Mouse (Mus musculus): ENCODE data around the gene Gm17374. TPM values are rescaled to one million over a fixed set of nuclear protein-coding genes. Genes with fewer than 3 reads are reported as not detected.
"Not testable (repeated sequence)": the region's sequence is repeated elsewhere in the genome, so short reads cannot be mapped to it uniquely, and the experiment has no call there.

Gm17374 gene
- polyA plus RNA-seq, 1 experiment from 2014 or later = not detected

- Histone ChIP-seq H3K4me2 (ENCODE audit: low read depth, low read length) (peak within 1 kb of the TSS; percentile 70), H3K36me3 (ENCODE audit: control insufficient read depth, insufficient read depth) (peaks cover 8% of the 10 kb centered on the region)
- under 1% methylated on average over 43 of the region's 43 CpGs for WGBS
These were observed 18.4 kb downstream of the Gm17374 start, which contains the start of the genes Esf1 and Ndufaf5 for GRCm38 (mm10) chr2:140170127-140170802. TSS of gene Esf1 (minus strand) at chr2:140170564. TSS of gene Ndufaf5 (plus strand) at chr2:140170649.

DNA sequence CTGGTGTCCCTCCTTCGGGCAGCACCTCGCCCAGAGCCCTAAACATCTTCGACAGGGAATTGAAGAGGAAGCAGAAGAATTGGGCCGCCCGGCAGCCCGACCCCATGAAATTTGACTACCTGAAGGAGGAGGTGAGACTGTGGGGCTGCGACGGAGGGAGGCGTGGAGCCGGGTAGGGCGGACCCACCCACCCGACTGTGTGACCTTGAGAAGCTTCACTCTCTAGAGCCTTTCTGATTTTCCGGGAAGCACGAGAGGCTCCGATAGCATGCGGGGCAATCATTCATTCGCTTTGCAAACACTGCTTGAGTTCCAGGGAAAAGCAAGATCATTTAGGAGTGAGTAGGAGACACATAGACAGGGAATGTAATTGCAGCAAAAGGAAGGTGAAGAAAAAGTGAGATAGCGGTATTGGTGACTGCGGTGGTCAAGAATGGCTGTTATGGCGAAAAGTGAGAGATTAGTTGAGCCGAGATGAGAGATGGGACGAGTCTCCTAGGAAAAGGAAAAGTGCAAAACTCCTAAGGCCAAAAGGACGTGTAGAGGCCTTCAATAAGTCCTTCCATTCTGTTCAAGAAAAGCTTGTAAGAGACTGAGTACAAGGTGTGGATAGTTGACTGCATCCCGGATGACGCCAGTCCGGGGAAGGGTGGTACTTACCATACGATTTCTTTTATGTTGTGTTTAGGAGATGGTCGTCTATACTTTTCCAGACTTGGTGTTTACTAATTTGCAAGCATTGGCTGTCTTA lies 19.1 kb downstream of the Gm17374 start:
- Histone ChIP-seq H3K27ac (ENCODE audit: low read length) (peak overlapping the region; percentile 91), H3K4me2 (ENCODE audit: low read depth, low read length) (peak overlapping the region; percentile 70), H3K9me3 (replicated peaks; ENCODE audit: control insufficient read depth, low read length) (no peaks in the 10 kb centered on the region), H3K36me3 (ENCODE audit: control insufficient read depth, insufficient read depth) (peaks cover 6% of the 10 kb centered on the region; the same call in 1 of the 2 replicates), H3K27me3 (ENCODE audit: control insufficient read depth, insufficient read depth, low read length) (no peaks in the 10 kb centered on the region), H3K4me3 (ENCODE audit: low read length) (peak overlapping the region; percentile 84), H3K9ac (ENCODE audit: low read length) (peak overlapping the region; percentile 89), H3K4me1 (ENCODE audit: control insufficient read depth, insufficient read depth, low read length) (peaks cover 8% of the 10 kb centered on the region)
- ATAC-seq (replicated peaks; ENCODE audit: extremely low read depth, insufficient read depth, low FRiP score) = peak; percentile 89
- WGBS = 5% methylated on average over 28 of the region's 28 CpGs

More at GRCm38 (mm10) chr2:140170127-140170802, 18.4 kb downstream of the Gm17374 start, which contains the start of the genes Esf1 and Ndufaf5:
- peak; percentile 98 for ATAC-seq (replicated peaks; ENCODE audit: extremely low read depth, insufficient read depth, low FRiP score)
- Histone ChIP-seq H3K4me3 (ENCODE audit: low read length) (peak within 1 kb of the TSS; percentile 84), H3K4me1 (ENCODE audit: control insufficient read depth, insufficient read depth, low read length) (peaks cover 8% of the 10 kb centered on the region), H3K27me3 (ENCODE audit: control insufficient read depth, insufficient read depth, low read length) (no peaks in the 10 kb centered on the region), H3K9ac (ENCODE audit: low read length) (peak within 1 kb of the TSS; percentile 89), H3K9me3 (replicated peaks; ENCODE audit: control insufficient read depth, low read length) (no peaks in the 10 kb centered on the region), H3K27ac (ENCODE audit: low read length) (peak within 1 kb of the TSS; percentile 91)

DNA sequence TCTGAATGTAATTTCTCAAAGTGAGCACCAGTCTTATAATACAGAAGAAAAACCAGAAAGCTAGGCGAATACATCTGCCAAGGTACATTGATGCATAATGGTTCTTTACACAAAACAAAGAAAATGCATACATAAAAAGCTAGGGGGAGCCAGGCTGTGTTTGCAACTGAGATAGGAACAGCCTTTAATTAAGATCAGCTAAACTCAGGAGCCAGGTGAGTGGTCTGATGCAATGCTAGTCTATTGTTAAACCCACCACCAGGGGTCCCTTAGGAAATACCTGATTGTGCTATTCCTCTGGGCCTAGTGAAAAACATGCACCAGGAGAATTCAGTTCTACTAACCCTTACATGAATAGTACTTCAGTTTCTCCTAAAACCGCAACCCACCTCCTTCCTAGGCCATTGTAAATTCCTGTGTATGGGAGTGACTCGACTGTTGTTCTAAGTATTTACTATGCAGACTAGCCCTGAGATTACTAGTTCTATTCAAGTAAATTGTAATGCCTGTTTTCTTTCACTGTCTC lies 33.9 kb downstream of the Gm17374 start:
- not testable (repeated sequence) for H3K4me1 ChIP-seq (ENCODE audit: control insufficient read depth, insufficient read depth, low read length); H3K4me2 ChIP-seq (ENCODE audit: low read depth, low read length); H3K4me3 ChIP-seq (ENCODE audit: low read length); H3K27me3 ChIP-seq (ENCODE audit: control insufficient read depth, insufficient read depth, low read length); ATAC-seq (replicated peaks; ENCODE audit: extremely low read depth, insufficient read depth, low FRiP score); H3K9ac ChIP-seq (ENCODE audit: low read length); H3K9me3 ChIP-seq (replicated peaks; ENCODE audit: control insufficient read depth, low read length); H3K27ac ChIP-seq (ENCODE audit: low read length)
- 98% methylated on average over 3 of the region's 3 CpGs for WGBS
- peaks cover 26% of the 10 kb centered on the region for H3K36me3 ChIP-seq (ENCODE audit: control insufficient read depth, insufficient read depth)

DNA sequence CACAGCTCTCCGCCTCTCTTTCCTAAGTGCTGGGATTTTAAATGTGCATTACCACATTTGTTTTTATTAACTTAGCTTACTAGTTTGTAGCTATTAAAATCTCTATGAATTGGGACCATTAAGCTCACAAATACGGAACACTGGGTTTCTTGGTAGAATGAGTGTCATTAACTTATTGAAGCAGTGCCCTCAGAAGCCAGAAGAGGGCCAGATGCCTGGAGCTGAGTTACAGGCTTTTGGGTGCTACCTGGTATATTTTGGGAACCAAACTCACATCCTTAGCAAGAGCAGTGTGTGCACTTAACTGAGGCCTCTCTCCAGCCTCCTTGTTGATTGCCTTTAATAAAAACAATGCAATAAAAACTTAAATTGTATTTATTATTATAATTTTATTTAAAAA lies 48.9 kb downstream of the Gm17374 start:
- no peak overlapping the region for H3K9ac ChIP-seq (ENCODE audit: low read length)

DNA sequence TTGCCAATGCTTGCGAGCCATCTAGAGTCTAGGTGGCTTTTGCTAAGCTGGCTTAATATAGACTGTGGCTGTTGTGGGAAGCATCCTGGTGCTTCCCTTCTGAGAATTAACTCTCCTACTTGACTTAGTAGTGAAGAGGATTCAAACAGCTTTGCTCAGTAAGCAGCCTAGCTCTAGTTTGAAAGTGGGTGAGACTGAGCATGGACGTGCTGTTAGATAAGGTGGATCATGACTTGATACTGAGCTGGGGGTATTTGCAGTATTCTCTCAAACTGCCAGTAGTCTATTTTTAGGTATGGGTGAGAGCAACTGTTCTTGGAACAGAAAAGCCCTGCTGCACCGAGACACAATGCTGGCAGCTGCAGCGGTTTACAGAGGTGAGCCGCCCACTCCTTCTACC lies 50.7 kb downstream of the Gm17374 start:
- ATAC-seq (replicated peaks; ENCODE audit: extremely low read depth, insufficient read depth, low FRiP score) = peak; percentile 71

More for the DNA sequence above, 48.9 kb downstream of the Gm17374 start:
- no peaks in the 10 kb centered on the region for H3K27me3 ChIP-seq (ENCODE audit: control insufficient read depth, insufficient read depth, low read length)
- H3K4me2 ChIP-seq (ENCODE audit: low read depth, low read length) = no peak overlapping the region
- H3K27ac ChIP-seq (ENCODE audit: low read length) = no peak overlapping the region
- ATAC-seq (replicated peaks; ENCODE audit: extremely low read depth, insufficient read depth, low FRiP score) = no peak
- peaks cover 14% of the 10 kb centered on the region for H3K4me1 ChIP-seq (ENCODE audit: control insufficient read depth, insufficient read depth, low read length)
- H3K9me3 ChIP-seq (replicated peaks; ENCODE audit: control insufficient read depth, low read length) = no peaks in the 10 kb centered on the region
- 80% methylated on average over 2 of the region's 2 CpGs for WGBS
- H3K4me3 ChIP-seq (ENCODE audit: low read length) = no peak overlapping the region
- H3K36me3 ChIP-seq (ENCODE audit: control insufficient read depth, insufficient read depth) = peaks cover 20% of the 10 kb centered on the region

More for the DNA sequence above, 50.7 kb downstream of the Gm17374 start:
- Histone ChIP-seq H3K4me2 (ENCODE audit: low read depth, low read length) (peak overlapping the region; percentile 51), H3K27ac (ENCODE audit: low read length) (peak overlapping the region; percentile 82), H3K9ac (ENCODE audit: low read length) (peak overlapping the region; percentile 46), H3K9me3 (replicated peaks; ENCODE audit: control insufficient read depth, low read length) (no peaks in the 10 kb centered on the region), H3K36me3 (ENCODE audit: control insufficient read depth, insufficient read depth) (peaks cover 20% of the 10 kb centered on the region), H3K27me3 (ENCODE audit: control insufficient read depth, insufficient read depth, low read length) (no peaks in the 10 kb centered on the region), H3K4me1 (ENCODE audit: control insufficient read depth, insufficient read depth, low read length) (peaks cover 17% of the 10 kb centered on the region), H3K4me3 (ENCODE audit: low read length) (peak overlapping the region; percentile 28)
- 31% methylated on average over 5 of the region's 5 CpGs for WGBS

Other genes with a start within 250 kb of the Gm17374 start
- gene Tasp1, start 85.2 kb upstream of the Gm17374 start, polyA plus RNA-seq (2015; fragmentation: Nextera tagmentation; extraction: Ambion mirVana) = 13.0 and 18.5 TPM in 2 replicates
- gene Esf1, start 18.5 kb downstream of the Gm17374 start, polyA plus RNA-seq (2015; fragmentation: Nextera tagmentation; extraction: Ambion mirVana) = 13.6 and 16.3 TPM in 2 replicates
- gene Ndufaf5, start 18.6 kb downstream of the Gm17374 start, polyA plus RNA-seq (2015; fragmentation: Nextera tagmentation; extraction: Ambion mirVana) = 38.6 TPM in 2 replicates
- not detected in 2 replicates for gene Sel1l2, start 237.7 kb downstream of the Gm17374 start, polyA plus RNA-seq (2015; fragmentation: Nextera tagmentation; extraction: Ambion mirVana)
- gene Macrod2, start 243.3 kb downstream of the Gm17374 start, polyA plus RNA-seq (2015; fragmentation: Nextera tagmentation; extraction: Ambion mirVana) = 23.2 and 23.6 TPM in 2 replicates

Data from heart, embryonic 16.5 days (tissue).